Mouse (Mus musculus) ES-Bruce4 (cell line): ENCODE measurements around the gene Arrdc1. TPM values are rescaled to one million over a fixed set of nuclear protein-coding genes. Genes with fewer than 3 reads are reported as not detected.

Experiments used
- H3K27ac ChIP-seq: 2 replicates; pipeline ENCODE4 v1.5.1; 2012; ENCODE audit warnings: low read length, inconsistent platforms; ENCODE audit not compliant: insufficient read depth
- H3K27me3 ChIP-seq: 2 replicates; pipeline ENCODE4 v1.6.1; 2012; ENCODE audit warnings: mild to moderate bottlenecking, low read length, inconsistent platforms; ENCODE audit not compliant: control insufficient read depth, poor library complexity, insufficient read depth, severe bottlenecking
- H3K36me3 ChIP-seq: 2 replicates; pipeline ENCODE4 v1.6.1; 2012; ENCODE audit warnings: inconsistent platforms, mild to moderate bottlenecking, low read length, moderate library complexity; ENCODE audit not compliant: control insufficient read depth, poor library complexity, insufficient read depth, severe bottlenecking
- H3K4me1 ChIP-seq: one replicate; pipeline ENCODE4 v1.8.1; 2011; ENCODE audit warnings: low read length; ENCODE audit not compliant: control insufficient read depth, insufficient read depth
- H3K4me3 ChIP-seq: 2 replicates; pipeline ENCODE4 v1.5.1; 2011; ENCODE audit warnings: low read depth, mild to moderate bottlenecking, low read length
- H3K9ac ChIP-seq: 2 replicates; pipeline ENCODE4 v1.6.1; 2012; ENCODE audit warnings: low read depth, mild to moderate bottlenecking, inconsistent platforms; ENCODE audit not compliant: poor library complexity, severe bottlenecking
- H3K9me3 ChIP-seq: replicated peaks from 2 replicates; pipeline ENCODE4 v1.6.1; 2012; ENCODE audit warnings: mild to moderate bottlenecking, low read length, inconsistent platforms; ENCODE audit not compliant: control insufficient read depth, poor library complexity, insufficient read depth, severe bottlenecking
- CTCF ChIP-seq: IDR thresholded peaks from one replicate; pipeline ENCODE4 v1.8.1; 2011; ENCODE audit warnings: low read depth, low read length
- EP300 ChIP-seq: IDR thresholded peaks from 2 replicates; pipeline ENCODE4 v1.6.1; 2011; ENCODE audit warnings: low read depth, low read length; ENCODE audit not compliant: insufficient read depth
- POLR2A ChIP-seq: IDR thresholded peaks from one replicate; pipeline ENCODE4 v1.8.1; 2011; ENCODE audit warnings: low read length; ENCODE audit not compliant: insufficient read depth
- polyA plus RNA-seq: library from polyadenylated mRNA; stranded (reverse); fragments of >200 nt; gene quantifications from 2 replicates; pipeline ENCODE4 v1.2.4, GENCODE M21; 2011; ENCODE audit warnings: low read depth; ENCODE audit not compliant: missing spikeins, insufficient read depth, insufficient read length

Arrdc1 gene
- polyA plus RNA-seq, 1 experiment, result 26.9 TPM

GRCm38 (mm10) chr2:24901055-24901454 is 34.0 kb downstream of the Arrdc1 start:
- H3K27ac ChIP-seq, result no peak overlapping the region
- H3K9ac ChIP-seq, result no peak overlapping the region
- no peaks in the 10 kb centered on the region for H3K9me3 ChIP-seq
- no peaks in the 10 kb centered on the region for H3K27me3 ChIP-seq
- H3K4me3 ChIP-seq, result no peak overlapping the region
- H3K36me3 ChIP-seq, result peaks cover 6% of the 10 kb centered on the region
- H3K4me1 ChIP-seq, result no peaks in the 10 kb centered on the region
- TF ChIP-seq EP300, result no peak

GRCm38 (mm10) chr2:24899292-24899691 is 35.8 kb downstream of the Arrdc1 start:
- TF ChIP-seq EP300 (no peak), POLR2A (no peak), CTCF (no peak)
- Histone ChIP-seq H3K9me3 (no peaks in the 10 kb centered on the region), H3K4me3 (no peak overlapping the region), H3K27me3 (no peaks in the 10 kb centered on the region), H3K4me1 (no peaks in the 10 kb centered on the region), H3K27ac (no peak overlapping the region), H3K36me3 (peaks cover 6% of the 10 kb centered on the region), H3K9ac (no peak overlapping the region)

GRCm38 (mm10) chr2:24896761-24897160 is 38.3 kb downstream of the Arrdc1 start:
- H3K4me3 ChIP-seq, result no peak overlapping the region
- H3K9ac ChIP-seq, result no peak overlapping the region
- H3K4me1 ChIP-seq, result no peaks in the 10 kb centered on the region
- H3K36me3 ChIP-seq, result peaks cover 6% of the 10 kb centered on the region
- H3K27ac ChIP-seq, result no peak overlapping the region
- H3K9me3 ChIP-seq, result no peaks in the 10 kb centered on the region
- TF ChIP-seq CTCF (no peak), POLR2A (no peak), EP300 (no peak)
- no peaks in the 10 kb centered on the region for H3K27me3 ChIP-seq

GRCm38 (mm10) chr2:24894211-24894610 is 40.8 kb downstream of the Arrdc1 start:
- TF ChIP-seq EP300, result no peak
- no peak for TF ChIP-seq POLR2A
- TF ChIP-seq CTCF, result no peak
- Histone ChIP-seq H3K27ac (no peak overlapping the region), H3K27me3 (no peaks in the 10 kb centered on the region), H3K4me3 (no peak overlapping the region), H3K4me1 (peaks cover 2% of the 10 kb centered on the region), H3K9ac (no peak overlapping the region), H3K9me3 (no peaks in the 10 kb centered on the region), H3K36me3 (peaks cover 4% of the 10 kb centered on the region)

- Histone ChIP-seq H3K27me3 (no peaks in the 10 kb centered on the region), H3K27ac (no peak overlapping the region), H3K9me3 (no peaks in the 10 kb centered on the region), H3K36me3 (no peaks in the 10 kb centered on the region), H3K4me3 (no peak overlapping the region), H3K9ac (no peak overlapping the region), H3K4me1 (peaks cover 2% of the 10 kb centered on the region)
- no peak for TF ChIP-seq POLR2A
These were observed 42.7 kb downstream of the Arrdc1 start for GRCm38 (mm10) chr2:24892318-24892717.

- Histone ChIP-seq H3K27me3 (no peaks in the 10 kb centered on the region), H3K9me3 (no peaks in the 10 kb centered on the region), H3K27ac (no peak overlapping the region), H3K9ac (no peak overlapping the region), H3K4me3 (no peak overlapping the region), H3K36me3 (peaks cover 6% of the 10 kb centered on the region; the same call in 1 of the 2 replicates), H3K4me1 (peaks cover 2% of the 10 kb centered on the region)
- TF ChIP-seq CTCF, result no peak
- no peak for TF ChIP-seq POLR2A
- no peak for TF ChIP-seq EP300
These were observed 44.3 kb downstream of the Arrdc1 start for GRCm38 (mm10) chr2:24890541-24891447.
